Mouse (Mus musculus): ENCODE measurements around the gene Resp18. TPM values are rescaled to one million over a fixed set of nuclear protein-coding genes. Genes with fewer than 3 reads are reported as not detected.

Gene Resp18
- not detected for polyA plus RNA-seq (2017; shearing (Covaris generic))

GRCm38 (mm10) chr1:75278228-75278627 lies at the start of gene Resp18:
TSS of gene Resp18 (minus strand) at chr1:75278415.
- ATAC-seq = no peak

DNA sequence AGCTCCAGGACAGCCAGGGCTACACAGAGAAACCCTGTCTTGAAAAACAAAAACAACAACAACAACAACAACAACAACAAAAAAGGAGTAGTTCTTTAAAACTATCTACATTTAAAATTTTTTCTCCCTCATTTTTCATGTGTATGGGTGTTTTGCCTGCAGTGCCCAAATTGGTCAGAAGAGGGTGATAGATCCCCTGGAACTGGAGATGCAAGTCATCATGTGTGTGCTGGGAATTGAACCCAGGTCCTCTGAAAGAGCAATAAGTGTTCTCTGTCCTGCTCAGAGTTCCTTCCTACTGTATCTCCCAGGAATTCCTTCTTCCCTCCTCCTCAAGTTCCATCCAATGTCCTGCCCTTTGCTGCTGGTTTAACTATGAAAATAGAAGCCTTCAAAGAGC lies 49.2 kb upstream of the Resp18 start:
- ATAC-seq = no peak

DNA sequence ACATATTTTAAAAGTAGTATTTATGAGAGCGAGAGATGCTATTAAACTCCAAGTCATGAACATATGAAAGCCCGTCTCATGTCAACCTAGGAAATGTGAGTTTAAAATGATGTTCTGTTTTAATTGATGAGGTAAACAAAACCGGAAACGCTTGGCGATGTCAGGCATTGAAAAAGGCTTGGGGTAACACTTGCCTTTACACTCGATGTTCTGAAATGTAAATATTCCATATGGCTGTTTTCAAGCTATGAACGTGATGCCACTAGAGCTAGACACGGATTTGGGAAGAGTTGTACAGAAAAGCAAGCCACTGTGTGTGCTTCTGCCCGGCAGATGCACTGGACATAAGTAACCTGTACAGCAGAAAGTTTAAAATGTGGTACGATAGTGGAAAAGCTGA lies 41.0 kb upstream of the Resp18 start:
- ATAC-seq = no peak

- no peak for ATAC-seq
These were observed 40.5 kb upstream of the Resp18 start for GRCm38 (mm10) chr1:75318736-75319135.

DNA sequence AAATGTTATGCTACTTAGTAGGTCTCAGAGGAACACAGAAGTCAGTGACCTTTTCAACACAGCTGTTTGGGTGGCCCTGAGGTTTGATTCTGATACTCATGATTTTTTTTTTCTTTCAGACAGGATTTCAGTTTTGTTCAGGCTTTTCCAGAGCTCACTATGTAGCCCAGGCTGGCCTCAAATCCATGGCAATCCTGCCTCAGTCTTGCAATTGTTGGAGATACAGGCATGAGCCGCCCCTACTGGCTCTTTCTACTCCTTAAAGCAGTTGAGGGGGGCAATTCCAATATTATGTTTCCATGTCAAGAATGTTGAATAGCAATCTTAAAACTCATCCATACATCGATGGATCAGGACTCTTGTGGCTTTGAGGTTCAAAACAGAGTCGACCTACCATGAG lies 40.1 kb upstream of the Resp18 start:
- no peak for ATAC-seq

- peak; percentile 83 for ATAC-seq
These were observed 39.3 kb upstream of the Resp18 start, which contains the start of gene Dnpep for GRCm38 (mm10) chr1:75317241-75318201. TSS of gene Dnpep (minus strand) at chr1:75317990.

GRCm38 (mm10) chr1:75316861-75317240 lies 38.6 kb upstream of the Resp18 start:
- peak; percentile 3 for ATAC-seq

DNA sequence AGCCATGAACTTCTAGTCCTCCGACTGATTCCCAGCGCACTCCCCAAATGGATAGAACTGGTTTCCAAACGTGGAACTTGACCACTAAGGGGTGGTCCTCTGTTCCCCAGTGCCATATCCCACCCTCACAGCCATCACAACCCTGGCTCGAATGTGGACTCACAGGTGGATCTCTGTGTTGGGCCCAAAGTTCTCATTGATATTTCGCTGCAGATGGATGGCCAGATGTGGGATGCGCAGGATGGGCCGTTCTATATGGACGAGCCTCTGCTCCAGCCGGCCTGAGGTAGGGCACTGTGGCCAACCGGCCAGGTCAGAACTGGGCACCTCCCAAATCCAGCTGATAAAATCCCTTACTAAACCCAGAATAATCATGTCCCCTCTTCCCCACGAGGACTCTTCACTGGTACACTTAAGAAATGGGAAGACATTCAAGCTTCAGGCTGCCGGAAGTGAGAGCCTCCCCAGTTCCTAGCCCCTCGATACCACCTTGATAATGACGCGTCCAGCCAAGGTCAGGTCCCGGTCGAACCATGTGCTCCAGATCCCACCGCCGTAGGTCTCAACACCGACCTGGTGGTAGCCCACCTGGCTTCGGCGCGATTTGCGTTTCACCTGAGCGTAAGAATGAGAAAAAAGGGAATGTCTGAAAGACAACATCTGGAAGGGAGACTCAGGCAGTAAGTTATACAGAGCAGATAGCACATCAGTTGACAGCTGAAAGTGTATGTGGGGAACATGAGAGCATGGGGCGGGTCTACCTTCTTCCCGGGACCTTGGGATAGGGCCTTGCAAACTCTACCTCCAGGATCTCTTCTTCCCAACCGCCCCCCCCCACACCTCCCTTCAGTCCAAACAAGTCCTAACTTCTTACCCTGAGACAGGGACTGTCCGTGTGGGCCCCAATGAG lies 37.5 kb upstream of the Resp18 start:
- no peak for ATAC-seq

- no peak for ATAC-seq
These were observed 36.8 kb upstream of the Resp18 start for GRCm38 (mm10) chr1:75315011-75315410.

GRCm38 (mm10) chr1:75311694-75312093 lies 33.5 kb upstream of the Resp18 start:
- no peak for ATAC-seq

- ATAC-seq = no peak
These were observed 26.4 kb upstream of the Resp18 start for GRCm38 (mm10) chr1:75304662-75305061.

DNA sequence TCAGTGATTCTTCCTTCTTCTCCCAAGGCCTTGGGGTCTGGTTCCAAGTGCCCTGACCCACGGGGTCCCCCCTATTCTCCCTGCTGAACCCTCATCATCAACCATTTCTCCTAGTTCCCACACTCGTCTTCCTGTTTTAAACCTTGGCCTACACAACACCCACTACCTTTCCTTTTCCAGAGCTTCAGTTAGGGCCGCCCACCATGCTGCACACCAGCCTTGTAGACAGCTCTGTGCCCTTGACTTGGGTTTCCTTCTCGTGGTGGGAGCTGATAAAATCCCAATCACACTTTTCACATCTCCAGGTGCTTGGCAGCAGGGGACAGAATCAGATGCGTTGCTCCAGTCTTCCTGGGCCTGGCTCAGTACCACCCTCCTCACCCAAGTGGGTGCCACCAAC lies 16.1 kb upstream of the Resp18 start:
- no peak for ATAC-seq

DNA sequence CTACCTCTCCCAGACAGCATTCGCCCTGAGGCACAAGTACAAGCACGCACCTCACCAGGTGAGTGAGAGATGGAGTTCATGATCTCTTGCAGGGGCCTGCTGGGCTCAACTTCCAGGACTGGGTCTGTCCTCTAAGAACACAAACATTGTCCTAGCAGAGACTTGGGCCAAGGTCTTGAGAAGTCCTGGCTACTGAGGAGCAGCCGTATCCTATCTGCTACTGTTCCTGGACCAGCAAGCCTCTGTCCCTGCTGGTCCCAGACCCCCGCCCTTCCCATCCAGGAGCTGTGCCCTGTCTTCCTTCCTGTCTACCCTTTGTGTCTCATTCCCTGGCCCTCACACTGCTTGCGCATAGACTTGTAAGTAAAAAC lies 15.1 kb upstream of the Resp18 start:
- ATAC-seq = no peak

- no peak for ATAC-seq
These were observed 14.5 kb upstream of the Resp18 start for GRCm38 (mm10) chr1:75292476-75293330.

DNA sequence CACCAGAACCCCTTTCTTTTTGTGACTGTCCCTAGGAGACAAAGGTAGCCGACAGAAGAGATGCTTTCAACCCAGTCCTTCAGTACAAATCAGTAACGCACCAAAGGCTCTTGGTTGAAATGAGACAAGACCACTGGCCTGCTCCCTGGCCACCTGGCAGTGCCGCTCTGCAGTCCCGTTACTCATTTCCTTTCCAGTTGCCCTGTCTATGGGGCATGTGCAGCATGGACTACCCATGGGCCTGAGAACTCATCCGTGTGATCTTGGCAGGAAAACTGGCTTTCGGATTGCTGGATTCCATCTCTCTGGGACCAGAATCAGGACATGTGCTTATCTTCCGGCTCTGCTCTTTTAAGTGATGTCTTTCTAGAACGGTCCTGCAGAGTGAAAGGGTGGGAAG lies 13.1 kb upstream of the Resp18 start:
- no peak for ATAC-seq

DNA sequence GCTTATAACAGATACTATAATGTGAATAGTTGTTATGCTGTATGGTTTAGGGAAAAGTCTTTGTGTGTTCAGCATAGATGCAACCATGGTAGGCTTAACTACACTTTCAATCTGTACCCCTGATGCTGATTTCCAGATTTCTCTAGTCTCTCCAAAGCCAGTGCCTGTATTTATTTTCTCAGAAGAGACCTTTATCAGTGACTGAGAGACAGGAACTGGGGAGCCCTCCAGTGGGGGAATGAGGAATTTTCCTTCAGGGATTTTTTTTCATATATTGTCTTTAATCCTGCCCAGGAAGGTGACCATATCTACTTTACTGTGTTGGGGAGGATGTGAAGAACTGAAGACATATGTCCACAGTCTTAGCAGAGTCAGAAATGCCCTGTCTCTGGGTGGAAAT lies 12.4 kb upstream of the Resp18 start:
- ATAC-seq = no peak

GRCm38 (mm10) chr1:75289888-75290431 lies 11.7 kb upstream of the Resp18 start:
- ATAC-seq = no peak

DNA sequence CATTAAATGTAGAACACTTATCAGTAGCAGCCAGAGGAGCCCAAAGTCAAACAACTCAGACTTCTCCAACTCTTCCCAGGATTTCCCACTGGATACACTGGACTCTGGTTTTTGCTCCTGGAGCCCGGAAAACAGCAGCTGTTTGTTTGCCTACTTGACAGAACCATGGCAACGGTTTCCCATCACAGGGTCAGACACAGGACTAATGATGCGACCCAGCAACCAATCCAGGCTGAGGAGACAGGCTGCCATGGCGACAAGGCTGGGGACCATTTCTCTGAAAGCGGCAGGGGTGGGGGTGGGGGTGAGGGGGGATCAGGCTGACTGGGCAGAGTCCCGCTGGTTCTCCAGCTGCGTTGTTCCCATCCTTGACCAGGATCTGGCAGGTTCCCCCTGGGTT lies 11.2 kb upstream of the Resp18 start:
- no peak for ATAC-seq

- ATAC-seq = no peak
These were observed 6.7 kb upstream of the Resp18 start for GRCm38 (mm10) chr1:75284911-75285310.

- ATAC-seq = no peak
These were observed 4.8 kb upstream of the Resp18 start for GRCm38 (mm10) chr1:75283017-75283416.

DNA sequence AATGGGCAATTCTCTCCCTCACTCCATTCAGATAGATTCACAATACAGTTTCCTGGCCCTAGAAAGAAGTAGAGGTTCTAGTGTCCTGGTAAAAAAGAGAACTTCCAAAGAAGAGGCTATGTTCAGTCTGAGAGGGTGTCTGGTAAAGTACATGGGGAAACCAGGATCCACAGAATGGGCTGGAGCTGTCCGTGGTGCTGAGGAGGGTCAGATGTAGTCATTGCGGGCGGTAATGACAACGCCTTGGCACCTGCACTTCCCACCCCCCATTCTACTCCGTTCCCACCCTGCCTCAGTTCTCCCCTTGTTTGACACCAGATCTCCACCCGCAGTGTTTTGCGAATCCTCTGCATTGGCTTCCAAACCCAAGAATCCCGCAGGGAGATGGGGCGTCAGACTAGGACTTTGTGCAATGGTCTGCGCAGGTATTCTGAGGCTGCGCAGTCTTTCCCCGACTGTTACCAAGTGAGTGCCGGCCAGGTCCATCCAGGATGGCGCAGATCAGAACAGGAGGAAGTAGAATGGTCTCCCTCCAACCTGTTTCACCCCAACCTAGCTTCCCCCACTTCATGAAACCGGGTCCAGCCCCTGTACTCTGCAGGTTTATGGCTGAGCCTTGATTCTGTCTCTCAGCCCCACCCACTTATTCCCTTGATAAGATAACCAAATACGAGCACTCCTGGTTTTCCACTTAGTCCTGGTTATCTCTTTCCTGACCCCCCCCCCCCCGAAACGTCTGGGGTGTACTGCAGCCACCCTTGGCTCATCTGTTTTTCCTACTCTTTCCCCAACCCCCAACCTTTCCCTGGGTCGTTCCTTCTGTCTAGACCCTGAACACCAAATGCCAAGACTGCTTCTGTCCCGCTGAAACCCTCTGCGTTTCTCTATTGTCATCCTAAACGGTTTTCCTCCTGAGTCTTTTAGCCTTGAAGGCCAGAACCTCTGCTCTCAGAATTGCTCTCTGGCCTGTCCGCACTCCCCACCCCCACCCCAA lies 723 bp downstream of the Resp18 start:
- ATAC-seq = no peak
